In genomic region chr1:154788069-154788468, GRCm38 (mm10) we compare ENCODE assay signal across 9 mouse cellular contexts.
DNase-seq lines count a peak whose midpoint lies in the region; TF ChIP-seq lines count a peak whose summit lies in the region.
"Had no signal": no experiment of that assay in that cellular context is flagged by ENCODE, and none has a peak within 500 bp of the region (broad histone marks: within the 10 kb centered on the region; RNA-seq: fewer than 3 reads in every experiment).

No protein-coding gene starts in this region.

- no peaks in the 10 kb centered on the region for H3K9me3 ChIP-seq in ES-Bruce4 (replicated peaks; ENCODE audit: control insufficient read depth, insufficient read depth, low read length, poor library complexity, severe bottlenecking)
- H3K9me3 ChIP-seq in embryonic facial prominence, embryonic 10.5 days: no peaks in the 10 kb centered on the region
- H3K9me3 ChIP-seq: liver, embryonic 15.5 days had no signal

- no peaks in the 10 kb centered on the region for H3K27me3 ChIP-seq in ES-Bruce4 (ENCODE audit: control insufficient read depth, insufficient read depth, low read length, poor library complexity, severe bottlenecking)
- H3K27me3 ChIP-seq in embryonic facial prominence, embryonic 10.5 days (replicated peaks; ENCODE audit: low read depth, poor library complexity, severe bottlenecking): peaks cover 24% of the 10 kb centered on the region

- H3K27ac ChIP-seq in ES-Bruce4 (ENCODE audit: insufficient read depth, low read length): no peak overlapping the region
- no peak overlapping the region for H3K27ac ChIP-seq in embryonic facial prominence, embryonic 10.5 days (replicated peaks)
- H3K27ac ChIP-seq: liver, embryonic 15.5 days had no signal

- TF ChIP-seq POLR2A in ES-Bruce4 (IDR thresholded peaks at IDR 0.05; ENCODE audit: insufficient read depth, low read length): no peak

- no peak overlapping the region for H3K9ac ChIP-seq in ES-Bruce4 (ENCODE audit: low read depth, poor library complexity, severe bottlenecking)
- H3K9ac ChIP-seq: liver, embryonic 15.5 days had no signal

- H3K36me3 ChIP-seq in ES-Bruce4 (ENCODE audit: control insufficient read depth, insufficient read depth, low read length, poor library complexity, severe bottlenecking): no peaks in the 10 kb centered on the region
- no peaks in the 10 kb centered on the region for H3K36me3 ChIP-seq in embryonic facial prominence, embryonic 10.5 days (replicated peaks)
- H3K36me3 ChIP-seq: liver, embryonic 15.5 days had no signal

- H3K4me3 ChIP-seq in ES-Bruce4 (ENCODE audit: low read depth, low read length): no peak overlapping the region
- no peak overlapping the region for H3K4me3 ChIP-seq in embryonic facial prominence, embryonic 10.5 days
- H3K4me3 ChIP-seq: liver, embryonic 15.5 days had no signal

- TF ChIP-seq EP300 in ES-Bruce4 (IDR thresholded peaks at IDR 0.05; ENCODE audit: insufficient read depth, low read depth, low read length): no peak

- TF ChIP-seq CTCF in ES-Bruce4 (IDR thresholded peaks at IDR 0.05; ENCODE audit: low read depth, low read length): peak; percentile 75

- intact Hi-C loops in heart, postnatal 14 days (cut with DNase I): loop anchor here (1.0 to 10.0 kb wide), 2 partner anchors 218 to 437 kb away; no protein-coding TSS in a partner anchor

- WGBS in embryonic facial prominence, embryonic 10.5 days: 17% methylated on average over 5 of the region's 5 CpGs

- no peaks in the 10 kb centered on the region for H3K4me1 ChIP-seq in ES-Bruce4 (ENCODE audit: control insufficient read depth, insufficient read depth, low read length)
- peaks cover 22% of the 10 kb centered on the region for H3K4me1 ChIP-seq in embryonic facial prominence, embryonic 10.5 days

- peak; percentile 83 for DNase-seq in adrenal gland, postnatal 14 days
- DNase-seq in embryonic facial prominence, embryonic 10.5 days (ENCODE audit: low spot score): peak; percentile 83
- DNase-seq in heart, postnatal 14 days: peak; percentile 75 to 87
- peak; percentile 92 to 93 for DNase-seq in layer of hippocampus, postnatal 10 days (ENCODE audit: low spot score in 2 of 2)
- DNase-seq in lung, postnatal 14 days: peak; percentile 83
- peak; percentile 71 for DNase-seq in retina, postnatal 7 days (ENCODE audit: low read depth, low spot score)
- peak; percentile 57 to 78 for DNase-seq in urinary bladder, postnatal 4 days (ENCODE audit: low spot score in 2 of 2)
